Mouse (Mus musculus) heart, embryonic 16.5 days (tissue): Measurements from ENCODE around the gene Htr2a. TPM values are rescaled to one million over a fixed set of nuclear protein-coding genes. Genes with fewer than 3 reads are reported as not detected.

Source experiments
- ATAC-seq: fragments of 200-750 bp; cut with Nextera tagmentation; replicated peaks from 2 replicates; pipeline ENCODE4 v1.8.0; 2017; ENCODE audit warnings: moderate number of reproducible peaks; ENCODE audit not compliant: insufficient read depth, low FRiP score; ENCODE audit errors: extremely low read depth
- H3K27ac ChIP-seq: fragments of 300-500 bp; sonication (generic); 2 replicates; pipeline ENCODE4 v1.5.1; 2014; ENCODE audit warnings: mild to moderate bottlenecking, low read length, control low read depth, moderate library complexity
- H3K27me3 ChIP-seq: fragments of 300-500 bp; sonication (generic); 2 replicates; pipeline ENCODE4 v1.6.1; 2014; ENCODE audit warnings: low read length, mixed read lengths; ENCODE audit not compliant: control insufficient read depth, insufficient read depth
- H3K36me3 ChIP-seq: fragments of 300-500 bp; sonication (generic); 2 replicates; pipeline ENCODE4 v1.6.1; 2014; ENCODE audit not compliant: control insufficient read depth, insufficient read depth
- H3K4me1 ChIP-seq: fragments of 300-500 bp; sonication (generic); 2 replicates; pipeline ENCODE4 v1.6.1; 2014; ENCODE audit warnings: low read length, mixed read lengths; ENCODE audit not compliant: control insufficient read depth, insufficient read depth
- H3K4me2 ChIP-seq: fragments of 300-500 bp; sonication (generic); 2 replicates; pipeline ENCODE4 v1.6.1; 2014; ENCODE audit warnings: low read depth, mild to moderate bottlenecking, control low read depth, low read length
- H3K4me3 ChIP-seq: fragments of 300-500 bp; sonication (generic); 2 replicates; pipeline ENCODE4 v1.5.1; 2014; ENCODE audit warnings: mild to moderate bottlenecking, control low read depth, low read length
- H3K9ac ChIP-seq: fragments of 300-500 bp; sonication (generic); 2 replicates; pipeline ENCODE4 v1.6.1; 2014; ENCODE audit warnings: low read length, control low read depth
- H3K9me3 ChIP-seq: fragments of 300-500 bp; sonication (generic); replicated peaks from 2 replicates; pipeline ENCODE4 v1.6.1; 2016; ENCODE audit warnings: low read length; ENCODE audit not compliant: control insufficient read depth
- WGBS: fragments of 180-500 bp; shearing (Covaris S2); extraction: QIAGEN DNeasy Blood & Tissue Kit; methylation state at CpG from one replicate; pipeline ENCODE4 v1.1.7; 2014; 5-methylcytosine and 5-hydroxymethylcytosine counted together
- polyA plus RNA-seq: library from polyadenylated mRNA; unstranded; fragments of >200 nt; fragmentation: Nextera tagmentation; extraction: Ambion mirVana; gene quantifications from 2 replicates; pipeline ENCODE4 v1.2.1, GENCODE M21; 2015

The Htr2a gene
- polyA plus RNA-seq, 1 experiment from 2014 or later = 0.88 TPM

DNA sequence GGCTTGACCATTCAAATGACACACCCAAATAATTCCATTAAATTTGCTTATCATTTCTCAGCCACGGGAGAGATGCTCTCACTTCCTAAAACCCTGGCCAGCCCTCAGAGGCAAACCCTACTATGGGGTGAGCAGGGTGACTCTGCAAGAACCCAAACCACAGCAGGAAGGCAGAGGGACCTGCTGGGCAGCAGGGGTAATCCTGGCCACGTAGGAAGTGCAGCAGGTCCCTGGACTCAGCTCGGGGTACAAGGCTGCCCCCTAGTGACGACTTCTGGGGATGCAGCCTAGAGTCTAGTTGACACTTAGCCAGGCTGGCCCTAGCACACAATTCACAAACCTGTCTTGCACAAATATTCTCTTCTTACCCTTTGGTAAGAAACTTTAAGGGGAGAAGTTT lies 2.7 kb downstream of the Htr2a start:
- H3K27ac ChIP-seq = no peak overlapping the region
- WGBS = 1% methylated on average over 4 of the region's 4 CpGs
- ATAC-seq = peak; percentile 29; the same call in 1 of the 2 replicates
- peak overlapping the region; percentile 34 for H3K4me3 ChIP-seq
- peak overlapping the region; percentile 35; the same call in 1 of the 2 replicates for H3K9ac ChIP-seq
- no peaks in the 10 kb centered on the region for H3K27me3 ChIP-seq
- no peaks in the 10 kb centered on the region for H3K9me3 ChIP-seq
- H3K4me1 ChIP-seq = peaks cover 28% of the 10 kb centered on the region
- H3K4me2 ChIP-seq = peak overlapping the region; percentile 80
- H3K36me3 ChIP-seq = no peaks in the 10 kb centered on the region

DNA sequence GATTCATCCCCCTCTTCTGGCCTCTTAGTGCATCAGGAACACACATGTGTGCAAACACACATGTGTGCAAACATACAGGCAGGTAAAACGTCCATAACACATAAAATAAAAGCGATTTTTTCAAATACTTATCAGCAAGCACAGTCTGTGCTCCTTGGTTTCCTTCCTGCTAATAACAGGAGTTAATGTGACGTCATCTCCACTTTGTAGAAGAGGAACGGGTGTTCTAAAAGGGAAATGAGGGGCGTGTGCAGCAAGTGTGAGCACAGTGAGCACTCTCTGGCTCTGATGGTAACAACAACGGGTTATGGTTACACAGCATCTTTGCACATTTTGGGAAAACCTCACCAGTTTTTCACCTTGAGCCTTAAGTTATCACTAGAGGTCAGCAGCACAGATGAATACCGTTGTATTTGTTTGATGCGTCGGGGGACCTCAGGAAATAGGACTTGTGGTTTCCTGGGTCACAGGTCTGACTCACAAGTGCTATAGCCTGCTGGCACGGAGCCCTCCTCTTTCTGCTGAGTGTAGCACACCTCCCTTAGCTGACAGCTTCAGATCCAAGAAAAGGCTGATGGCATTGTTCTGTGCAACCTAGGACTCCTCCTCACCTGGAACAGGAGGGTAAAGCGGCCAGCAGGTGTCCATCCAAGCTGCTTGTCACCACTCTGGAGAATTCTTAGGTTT lies 5.6 kb downstream of the Htr2a start:
- 36% methylated on average over 11 of the region's 11 CpGs for WGBS
- Histone ChIP-seq H3K9ac (peak overlapping the region; percentile 7; the same call in 1 of the 2 replicates), H3K27me3 (no peaks in the 10 kb centered on the region), H3K4me2 (peak overlapping the region; percentile 22; the same call in 1 of the 2 replicates), H3K4me3 (no peak overlapping the region), H3K9me3 (no peaks in the 10 kb centered on the region), H3K4me1 (peaks cover 24% of the 10 kb centered on the region), H3K27ac (peak overlapping the region; percentile 46; the same call in 1 of the 2 replicates), H3K36me3 (no peaks in the 10 kb centered on the region)
- peak; percentile 47; the same call in 1 of the 2 replicates for ATAC-seq

DNA sequence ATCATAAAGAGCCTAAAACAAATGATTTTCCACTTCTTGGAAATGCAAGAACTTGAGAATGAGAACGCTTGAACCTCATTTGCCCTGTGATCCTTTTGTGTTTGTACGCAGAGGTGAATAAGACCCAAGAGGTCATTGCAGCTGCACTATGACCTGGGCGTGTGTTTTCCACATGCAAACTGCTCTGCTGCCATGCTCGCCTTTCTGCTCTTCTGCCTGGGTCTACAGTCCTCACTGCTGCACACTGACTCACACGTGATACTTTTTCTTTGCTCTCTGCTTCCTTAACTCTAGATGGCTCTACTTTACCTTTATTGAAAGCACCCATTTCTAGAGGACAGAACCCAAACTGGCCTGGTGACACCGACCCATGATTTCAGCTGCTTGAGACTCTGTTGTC lies 9.4 kb downstream of the Htr2a start:
- Histone ChIP-seq H3K9ac (no peak overlapping the region), H3K4me2 (no peak overlapping the region), H3K4me1 (peaks cover 21% of the 10 kb centered on the region), H3K36me3 (no peaks in the 10 kb centered on the region), H3K27me3 (no peaks in the 10 kb centered on the region), H3K9me3 (no peaks in the 10 kb centered on the region), H3K4me3 (no peak overlapping the region), H3K27ac (no peak overlapping the region)
- ATAC-seq = no peak
- 87% methylated on average over 6 of the region's 6 CpGs for WGBS

DNA sequence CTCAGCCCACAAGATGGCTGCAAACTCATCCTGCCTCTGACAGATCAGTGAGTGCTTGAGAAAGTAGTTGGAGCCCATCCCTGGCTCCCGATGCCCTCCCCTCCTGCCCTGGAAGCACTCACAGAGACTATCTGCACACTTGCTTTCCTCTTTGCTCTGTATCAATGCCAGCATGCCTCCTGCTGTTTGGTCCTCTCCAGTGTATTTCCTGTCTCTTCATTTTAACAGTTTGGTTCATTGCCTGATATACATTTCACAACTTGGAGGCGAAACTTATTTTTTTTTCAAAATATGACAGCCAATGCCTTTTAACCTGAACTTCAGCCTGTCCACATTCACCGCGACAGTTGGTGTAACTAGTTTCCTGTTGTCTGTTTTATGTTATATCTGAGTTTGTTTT lies 11.0 kb downstream of the Htr2a start:
- 39% methylated on average over 4 of the region's 4 CpGs for WGBS
- Histone ChIP-seq H3K9me3 (no peaks in the 10 kb centered on the region), H3K4me2 (no peak overlapping the region), H3K27ac (peak overlapping the region; percentile 12; the same call in 1 of the 2 replicates), H3K4me3 (no peak overlapping the region), H3K4me1 (peaks cover 12% of the 10 kb centered on the region), H3K27me3 (no peaks in the 10 kb centered on the region), H3K9ac (no peak overlapping the region), H3K36me3 (no peaks in the 10 kb centered on the region)
- no peak for ATAC-seq

DNA sequence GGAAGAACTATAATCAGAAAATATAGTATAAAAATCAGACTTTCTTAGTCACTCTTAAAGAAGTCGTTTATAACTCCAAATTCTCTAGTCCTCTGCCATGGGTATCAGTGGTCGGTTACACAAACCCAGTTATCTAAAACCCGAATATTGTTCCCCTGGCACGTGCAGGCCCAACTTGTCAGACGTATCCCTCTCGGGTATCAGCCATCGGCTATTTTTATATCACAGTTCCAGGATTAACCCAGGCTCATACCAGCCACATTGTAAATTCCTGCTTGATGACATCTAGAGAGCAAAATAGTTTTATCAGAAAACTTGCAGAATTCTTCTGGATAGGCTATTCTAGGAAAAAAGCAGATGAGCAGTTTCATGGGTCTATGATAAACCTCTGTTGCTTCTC lies 16.6 kb downstream of the Htr2a start:
- WGBS = 23% methylated on average over 7 of the region's 7 CpGs
- no peak overlapping the region for H3K9ac ChIP-seq
- no peak overlapping the region for H3K4me3 ChIP-seq
- H3K27ac ChIP-seq = peak overlapping the region; percentile 89
- H3K4me2 ChIP-seq = 0 out of 2 replicates have a peak overlapping the region, but pooled peaks have one; percentile 0
- peaks cover 24% of the 10 kb centered on the region for H3K4me1 ChIP-seq
- no peaks in the 10 kb centered on the region for H3K9me3 ChIP-seq
- peak; percentile 89 for ATAC-seq
- H3K36me3 ChIP-seq = no peaks in the 10 kb centered on the region
- no peaks in the 10 kb centered on the region for H3K27me3 ChIP-seq

DNA sequence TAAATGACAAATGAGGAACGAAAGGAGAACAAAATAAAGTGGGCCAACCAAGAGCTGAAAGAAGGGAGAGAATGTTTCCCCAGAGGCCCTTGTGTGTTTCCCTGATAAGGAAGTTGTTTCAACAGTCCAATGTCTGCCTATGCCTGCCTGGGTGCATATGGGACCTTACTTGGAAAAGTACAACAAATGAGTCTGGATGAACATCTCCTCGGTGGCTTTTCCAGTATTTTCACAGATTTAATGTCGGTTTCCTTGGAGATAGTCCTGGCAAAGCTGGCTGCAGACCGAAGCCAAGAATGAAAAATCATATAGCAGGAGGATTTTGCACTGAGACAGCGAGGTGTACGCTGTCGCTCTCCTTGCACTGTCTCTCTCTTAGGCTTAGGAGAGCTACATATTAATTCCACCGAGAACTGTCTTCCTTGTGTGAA lies 18.8 kb downstream of the Htr2a start:
- Histone ChIP-seq H3K9ac (no peak overlapping the region), H3K27ac (peak overlapping the region; percentile 56), H3K9me3 (no peaks in the 10 kb centered on the region), H3K27me3 (no peaks in the 10 kb centered on the region), H3K36me3 (no peaks in the 10 kb centered on the region), H3K4me1 (peaks cover 24% of the 10 kb centered on the region), H3K4me2 (no peak overlapping the region), H3K4me3 (no peak overlapping the region)
- 57% methylated on average over 8 of the region's 8 CpGs for WGBS
- ATAC-seq = no peak

DNA sequence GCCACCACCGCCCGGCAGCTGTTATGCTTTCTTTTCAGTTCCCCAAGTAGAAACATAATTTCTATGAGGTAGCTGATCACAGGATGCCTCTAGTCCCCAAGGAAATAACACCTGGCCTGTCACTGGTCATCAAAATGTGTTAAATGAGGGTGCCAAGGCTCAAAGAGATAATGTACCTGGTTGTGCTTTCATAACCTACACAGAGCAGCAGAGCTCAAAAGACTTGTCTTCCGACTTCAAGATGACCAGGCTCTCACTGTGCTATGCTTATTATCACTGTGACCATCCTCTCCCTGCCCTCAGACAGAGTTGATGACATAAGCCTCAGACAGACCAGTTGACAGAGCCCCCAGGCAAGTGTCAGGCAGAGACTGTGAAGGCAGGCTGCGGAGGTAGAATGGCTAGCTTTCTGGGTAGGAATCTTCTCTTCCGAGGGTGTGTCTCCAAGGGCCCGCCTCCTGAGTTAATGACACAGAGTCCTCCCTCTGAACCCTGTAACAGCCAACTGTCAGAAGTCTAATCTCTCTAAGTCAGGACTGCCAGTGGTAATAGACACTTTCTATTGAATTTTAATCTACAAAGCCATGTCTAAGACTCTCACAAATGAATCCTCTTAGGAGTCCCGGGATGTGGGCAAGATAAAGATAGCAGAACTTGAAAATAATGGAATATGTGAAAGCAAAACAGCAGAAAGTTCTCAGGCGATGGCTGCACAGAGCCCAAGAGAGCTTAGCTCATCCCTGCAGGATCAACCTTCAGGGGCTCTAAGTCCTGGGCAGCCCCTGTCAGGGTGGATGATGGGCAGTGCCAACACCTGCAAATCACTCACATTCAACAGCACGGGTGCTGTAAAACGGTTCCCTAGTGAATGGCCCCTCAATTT lies 31.7 kb downstream of the Htr2a start:
- 0 out of 2 replicates have a peak, but pooled peaks have one; percentile 18 for ATAC-seq
- WGBS = 62% methylated on average over 10 of the region's 10 CpGs

DNA sequence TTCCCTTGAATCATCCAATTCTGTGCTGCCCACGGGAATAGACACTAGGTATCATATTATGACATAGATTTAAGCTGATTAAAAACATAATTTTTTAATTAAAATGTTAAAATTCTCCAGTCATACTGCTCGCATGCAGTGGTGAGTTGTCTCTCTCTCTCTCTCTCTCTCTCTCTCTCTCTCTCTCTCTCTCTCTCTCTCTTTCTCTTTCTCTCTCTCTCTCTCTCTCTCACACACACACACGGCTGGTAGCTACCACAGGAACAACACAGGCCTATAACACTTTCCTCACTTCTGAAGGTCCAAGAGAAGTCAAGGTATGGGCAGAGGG lies 32.3 kb downstream of the Htr2a start:
- 77% methylated on average over 3 of the region's 3 CpGs for WGBS
- Histone ChIP-seq H3K27ac (no peak overlapping the region), H3K9me3 (no peaks in the 10 kb centered on the region), H3K9ac (no peak overlapping the region), H3K4me2 (no peak overlapping the region), H3K27me3 (no peaks in the 10 kb centered on the region), H3K4me1 (peaks cover 8% of the 10 kb centered on the region), H3K4me3 (no peak overlapping the region), H3K36me3 (no peaks in the 10 kb centered on the region)
- ATAC-seq = no peak

More for the DNA sequence above, 31.7 kb downstream of the Htr2a start:
- H3K4me2 ChIP-seq = no peak overlapping the region
- H3K9ac ChIP-seq = no peak overlapping the region
- H3K27me3 ChIP-seq = no peaks in the 10 kb centered on the region
- H3K36me3 ChIP-seq = no peaks in the 10 kb centered on the region
- no peaks in the 10 kb centered on the region for H3K9me3 ChIP-seq
- H3K27ac ChIP-seq = no peak overlapping the region
- H3K4me1 ChIP-seq = peaks cover 3% of the 10 kb centered on the region
- no peak overlapping the region for H3K4me3 ChIP-seq

DNA sequence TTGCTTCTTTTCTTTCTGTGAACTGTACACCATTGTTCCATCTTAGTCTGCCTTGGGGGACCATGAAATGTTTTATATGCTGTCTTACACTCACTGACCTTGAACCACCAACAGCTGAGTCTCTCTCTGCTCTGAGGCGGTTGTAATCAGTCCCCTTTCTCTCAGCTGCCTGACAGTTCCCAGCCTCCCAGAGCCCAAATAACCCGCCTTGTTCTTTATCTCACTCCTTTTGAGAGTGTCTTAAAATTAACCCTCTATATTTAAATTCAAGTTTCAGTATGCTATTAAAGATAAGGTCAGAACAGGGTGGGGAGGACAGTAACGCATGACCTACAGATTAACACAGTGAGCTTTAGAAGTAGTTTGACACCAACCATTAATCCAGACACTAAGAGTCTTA lies 32.9 kb downstream of the Htr2a start:
- H3K36me3 ChIP-seq = no peaks in the 10 kb centered on the region
- no peak for ATAC-seq
- H3K27me3 ChIP-seq = no peaks in the 10 kb centered on the region
- no peak overlapping the region for H3K4me3 ChIP-seq
- WGBS = 26% methylated on average over 3 of the region's 3 CpGs
- no peak overlapping the region for H3K9ac ChIP-seq
- H3K27ac ChIP-seq = no peak overlapping the region
- no peaks in the 10 kb centered on the region for H3K9me3 ChIP-seq
- peaks cover 14% of the 10 kb centered on the region for H3K4me1 ChIP-seq
- H3K4me2 ChIP-seq = no peak overlapping the region
